Mouse (Mus musculus): Measurements from ENCODE around the gene Olfr809.
A peak's percentile ranks its signal among the peaks of the same experiment; 100 is the strongest.

Gene Olfr809

GRCm38 (mm10) chr10:129774338-129774737 lies at the start of gene Olfr809:
TSS of gene Olfr809 (plus strand) at chr10:129774638.
- DNase-seq (ENCODE audit: low read depth, low spot score): no peak

GRCm38 (mm10) chr10:129729275-129729674 lies 45.2 kb upstream of the Olfr809 start, which contains the start of gene Olfr805:
TSS of gene Olfr805 (minus strand) at chr10:129729375.
- DNase-seq (ENCODE audit: low read depth, low spot score): no peak

- DNase-seq (ENCODE audit: low read depth, low spot score): no peak
Observed at GRCm38 (mm10) chr10:129741821-129742220, 32.6 kb upstream of the Olfr809 start, which contains the start of gene Olfr806. TSS of gene Olfr806 (minus strand) at chr10:129741921.

GRCm38 (mm10) chr10:129757693-129758092 lies 16.7 kb upstream of the Olfr809 start, which contains the start of gene Olfr807:
TSS of gene Olfr807 (minus strand) at chr10:129757793.
- DNase-seq (ENCODE audit: low read depth, low spot score): no peak

- DNase-seq (ENCODE audit: low read depth, low spot score): no peak
Observed at GRCm38 (mm10) chr10:129765182-129765581, 9.3 kb upstream of the Olfr809 start, which contains the start of gene Olfr808. TSS of gene Olfr808 (plus strand) at chr10:129765482.

GRCm38 (mm10) chr10:129778123-129778522 lies 3.7 kb downstream of the Olfr809 start:
- DNase-seq (ENCODE audit: low read depth, low spot score): peak; percentile 48

GRCm38 (mm10) chr10:129794817-129795216 lies 20.4 kb downstream of the Olfr809 start, which contains the start of gene Olfr810:
TSS of gene Olfr810 (minus strand) at chr10:129794917.
- no peak for DNase-seq (ENCODE audit: low read depth, low spot score)

- DNase-seq (ENCODE audit: low read depth, low spot score): no peak
Observed at GRCm38 (mm10) chr10:129804296-129804695, 29.9 kb downstream of the Olfr809 start, which contains the start of gene Olfr811. TSS of gene Olfr811 (minus strand) at chr10:129804396.

All from skeletal muscle tissue, adult 2 months (tissue).